Mouse (Mus musculus): Measurements from ENCODE around the gene Wdr18. TPM values are rescaled to one million over a fixed set of nuclear protein-coding genes. Genes with fewer than 3 reads are reported as not detected.

The Wdr18 gene
- total RNA-seq, 2 experiments from 2014 or later: 28.2 to 48.4 TPM

DNA sequence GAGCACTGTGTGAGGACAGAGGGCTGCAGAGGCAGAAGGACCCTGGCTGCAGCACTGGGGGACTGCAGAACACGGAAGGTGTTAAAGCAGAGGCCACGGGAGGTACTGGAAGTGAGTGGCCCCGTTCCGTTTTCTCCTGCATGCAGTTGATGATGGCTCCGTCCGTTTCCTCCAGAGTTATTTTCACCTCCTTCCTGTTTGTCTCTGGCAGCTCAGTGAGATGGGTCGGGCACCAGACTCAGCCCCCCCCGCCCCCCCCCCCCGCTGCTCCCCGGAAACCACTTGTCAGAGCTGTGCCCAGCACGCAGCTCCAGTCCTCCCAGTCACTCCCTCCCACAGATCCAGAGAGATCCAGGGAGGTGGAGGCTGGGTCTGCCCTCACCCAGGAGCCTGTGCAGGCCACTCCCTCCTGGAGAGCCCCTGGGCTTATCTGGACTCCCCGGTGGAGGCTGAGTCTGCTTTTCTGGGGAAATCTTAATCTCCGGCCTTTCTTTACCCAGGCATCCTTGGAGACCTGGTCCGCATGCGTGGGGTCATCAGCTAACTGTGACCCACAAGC lies 58.9 kb downstream of the Wdr18 start:
- peak; percentile 10 for ATAC-seq (replicated peaks; ENCODE audit: poor library complexity, severe bottlenecking)

GRCm38 (mm10) chr10:80019471-80020131 lies 59.6 kb downstream of the Wdr18 start:
- ATAC-seq (replicated peaks; ENCODE audit: poor library complexity, severe bottlenecking): no peak

Other genes with a start within 250 kb of the Wdr18 start
Only the 30 nearest of the 33 such genes appear.
- gene Fgf22, start 205.1 kb upstream of the Wdr18 start, total RNA-seq (2014; fragmentation: Nextera tagmentation): not detected in 2 replicates
- not detected in 2 replicates for gene Fgf22, start 205.1 kb upstream of the Wdr18 start, total RNA-seq (2017)
- gene Rnf126, start 193.2 kb upstream of the Wdr18 start, total RNA-seq (2014; fragmentation: Nextera tagmentation): 32.1 and 64.5 TPM in 2 replicates
- gene Rnf126, start 193.2 kb upstream of the Wdr18 start, total RNA-seq (2017): 17.3 and 28.2 TPM in 2 replicates
- 4.6 TPM in 1 of 2 replicates, not detected in the other for gene Fstl3, start 182.9 kb upstream of the Wdr18 start, total RNA-seq (2014; fragmentation: Nextera tagmentation)
- gene Fstl3, start 182.9 kb upstream of the Wdr18 start, total RNA-seq (2017): 0.62 and 1.4 TPM in 2 replicates
- 172 and 215 TPM in 2 replicates for gene Prss57, start 169.2 kb upstream of the Wdr18 start, total RNA-seq (2014; fragmentation: Nextera tagmentation)
- 77.4 and 86.7 TPM in 2 replicates for gene Prss57, start 169.2 kb upstream of the Wdr18 start, total RNA-seq (2017)
- gene Palm, start 166.6 kb upstream of the Wdr18 start, total RNA-seq (2014; fragmentation: Nextera tagmentation): 80.1 and 110 TPM in 2 replicates
- 35.6 and 48.6 TPM in 2 replicates for gene Palm, start 166.6 kb upstream of the Wdr18 start, total RNA-seq (2017)
- gene Misp, start 139.2 kb upstream of the Wdr18 start, total RNA-seq (2014; fragmentation: Nextera tagmentation): 0.34 TPM in 1 of 2 replicates, not detected in the other
- gene Misp, start 139.2 kb upstream of the Wdr18 start, total RNA-seq (2017): 0.82 TPM in 1 of 2 replicates, not detected in the other
- gene Ptbp1, start 105.7 kb upstream of the Wdr18 start, total RNA-seq (2014; fragmentation: Nextera tagmentation): 497 and 526 TPM in 2 replicates
- gene Ptbp1, start 105.7 kb upstream of the Wdr18 start, total RNA-seq (2017): 211 and 216 TPM in 2 replicates
- 2,258 and 3,780 TPM in 2 replicates for gene Prtn3, start 85.7 kb upstream of the Wdr18 start, total RNA-seq (2014; fragmentation: Nextera tagmentation)
- 1,097 and 1,536 TPM in 2 replicates for gene Prtn3, start 85.7 kb upstream of the Wdr18 start, total RNA-seq (2017)
- gene Plppr3, start 85.5 kb upstream of the Wdr18 start, total RNA-seq (2014; fragmentation: Nextera tagmentation): 72.1 and 111 TPM in 2 replicates
- gene Plppr3, start 85.5 kb upstream of the Wdr18 start, total RNA-seq (2017): 91.6 and 112 TPM in 2 replicates
- 5,751 and 6,009 TPM in 2 replicates for gene Elane, start 73.9 kb upstream of the Wdr18 start, total RNA-seq (2014; fragmentation: Nextera tagmentation)
- gene Elane, start 73.9 kb upstream of the Wdr18 start, total RNA-seq (2017): 2,814 and 3,772 TPM in 2 replicates
- gene Cfd, start 69.3 kb upstream of the Wdr18 start, total RNA-seq (2014; fragmentation: Nextera tagmentation): 1.6 and 4.5 TPM in 2 replicates
- not detected in 2 replicates for gene Cfd, start 69.3 kb upstream of the Wdr18 start, total RNA-seq (2017)
- 14.1 and 20.3 TPM in 2 replicates for gene Med16, start 51.2 kb upstream of the Wdr18 start, total RNA-seq (2014; fragmentation: Nextera tagmentation)
- 17.0 and 18.7 TPM in 2 replicates for gene Med16, start 51.2 kb upstream of the Wdr18 start, total RNA-seq (2017)
- gene Gm26602, start 49.3 kb upstream of the Wdr18 start, total RNA-seq (2014; fragmentation: Nextera tagmentation): not detected in 2 replicates
- 0.98 TPM in 1 of 2 replicates, not detected in the other for gene Gm26602, start 49.3 kb upstream of the Wdr18 start, total RNA-seq (2017)
- not detected in 2 replicates for gene Kiss1r, start 43.2 kb upstream of the Wdr18 start, total RNA-seq (2014; fragmentation: Nextera tagmentation)
- 0.26 TPM in 1 of 2 replicates, not detected in the other for gene Kiss1r, start 43.2 kb upstream of the Wdr18 start, total RNA-seq (2017)
- gene R3hdm4, start 38.9 kb upstream of the Wdr18 start, total RNA-seq (2014; fragmentation: Nextera tagmentation): 62.9 and 64.6 TPM in 2 replicates
- 39.1 and 40.4 TPM in 2 replicates for gene R3hdm4, start 38.9 kb upstream of the Wdr18 start, total RNA-seq (2017)
- gene Arid3a, start 33.1 kb upstream of the Wdr18 start, total RNA-seq (2014; fragmentation: Nextera tagmentation): 21.2 and 22.5 TPM in 2 replicates
- gene Arid3a, start 33.1 kb upstream of the Wdr18 start, total RNA-seq (2017): 32.4 and 36.7 TPM in 2 replicates
- not detected in 2 replicates for gene Grin3b, start 10.6 kb downstream of the Wdr18 start, total RNA-seq (2014; fragmentation: Nextera tagmentation)
- not detected in 2 replicates for gene Grin3b, start 10.6 kb downstream of the Wdr18 start, total RNA-seq (2017)
- gene Tmem259, start 24.2 kb downstream of the Wdr18 start, total RNA-seq (2014; fragmentation: Nextera tagmentation): 38.2 and 63.0 TPM in 2 replicates
- gene Tmem259, start 24.2 kb downstream of the Wdr18 start, total RNA-seq (2017): 43.2 and 54.7 TPM in 2 replicates
- 50.6 and 57.5 TPM in 2 replicates for gene Cnn2, start 28.4 kb downstream of the Wdr18 start, total RNA-seq (2014; fragmentation: Nextera tagmentation)
- gene Cnn2, start 28.4 kb downstream of the Wdr18 start, total RNA-seq (2017): 72.7 and 89.8 TPM in 2 replicates
- gene Abca7, start 36.3 kb downstream of the Wdr18 start, total RNA-seq (2014; fragmentation: Nextera tagmentation): 23.0 and 28.8 TPM in 2 replicates
- gene Abca7, start 36.3 kb downstream of the Wdr18 start, total RNA-seq (2017): 14.7 and 16.0 TPM in 2 replicates
- gene Arhgap45, start 56.5 kb downstream of the Wdr18 start, total RNA-seq (2014; fragmentation: Nextera tagmentation): 109 and 133 TPM in 2 replicates
- gene Arhgap45, start 56.5 kb downstream of the Wdr18 start, total RNA-seq (2017): 110 and 120 TPM in 2 replicates
- gene Polr2e, start 79.6 kb downstream of the Wdr18 start, total RNA-seq (2014; fragmentation: Nextera tagmentation): 96.6 and 105 TPM in 2 replicates
- gene Polr2e, start 79.6 kb downstream of the Wdr18 start, total RNA-seq (2017): 79.7 and 86.7 TPM in 2 replicates
- gene Gpx4, start 87.0 kb downstream of the Wdr18 start, total RNA-seq (2014; fragmentation: Nextera tagmentation): 278 and 280 TPM in 2 replicates
- 397 and 420 TPM in 2 replicates for gene Gpx4, start 87.0 kb downstream of the Wdr18 start, total RNA-seq (2017)
- 42.4 and 43.6 TPM in 2 replicates for gene Sbno2, start 145.4 kb downstream of the Wdr18 start, total RNA-seq (2014; fragmentation: Nextera tagmentation)
- gene Sbno2, start 145.4 kb downstream of the Wdr18 start, total RNA-seq (2017): 18.0 and 24.5 TPM in 2 replicates
- gene Stk11, start 155.7 kb downstream of the Wdr18 start, total RNA-seq (2014; fragmentation: Nextera tagmentation): 94.5 and 150 TPM in 2 replicates
- 121 and 132 TPM in 2 replicates for gene Stk11, start 155.7 kb downstream of the Wdr18 start, total RNA-seq (2017)
- 193 and 253 TPM in 2 replicates for gene Atp5d, start 178.5 kb downstream of the Wdr18 start, total RNA-seq (2014; fragmentation: Nextera tagmentation)
- 47.4 and 49.6 TPM in 2 replicates for gene Atp5d, start 178.5 kb downstream of the Wdr18 start, total RNA-seq (2017)
- gene Cbarp, start 180.7 kb downstream of the Wdr18 start, total RNA-seq (2014; fragmentation: Nextera tagmentation): 0.73 and 5.3 TPM in 2 replicates
- gene Cbarp, start 180.7 kb downstream of the Wdr18 start, total RNA-seq (2017): 0.36 TPM in 1 of 2 replicates, not detected in the other
- gene Midn, start 188.1 kb downstream of the Wdr18 start, total RNA-seq (2014; fragmentation: Nextera tagmentation): 26.7 and 36.8 TPM in 2 replicates
- gene Midn, start 188.1 kb downstream of the Wdr18 start, total RNA-seq (2017): 10.0 and 17.4 TPM in 2 replicates
- gene Cirbp, start 205.8 kb downstream of the Wdr18 start, total RNA-seq (2014; fragmentation: Nextera tagmentation): 25.3 and 70.7 TPM in 2 replicates
- gene Cirbp, start 205.8 kb downstream of the Wdr18 start, total RNA-seq (2017): 36.8 and 40.7 TPM in 2 replicates
- 17.2 and 43.4 TPM in 2 replicates for gene 1600002K03Rik, start 212.8 kb downstream of the Wdr18 start, total RNA-seq (2014; fragmentation: Nextera tagmentation)
- 11.2 and 11.5 TPM in 2 replicates for gene 1600002K03Rik, start 212.8 kb downstream of the Wdr18 start, total RNA-seq (2017)

All from granulocyte monocyte progenitor cell, adult 5-6 weeks (primary cell).